ENCODE assay signal across 9 mouse cellular contexts in genomic region chr2:132903498-132903897, GRCm38 (mm10). TPM values are rescaled to one million over a fixed set of nuclear protein-coding genes. Genes with fewer than 3 reads are reported as not detected.
A peak's percentile ranks its signal among the peaks of the same experiment; 100 is the strongest.
DNase-seq lines count a peak whose midpoint lies in the region; ATAC-seq and TF ChIP-seq lines count a peak whose summit lies in the region.
"Had no signal": no experiment of that assay in that cellular context is flagged by ENCODE, and none has a peak within 500 bp of the region (broad histone marks: within the 10 kb centered on the region; RNA-seq: fewer than 3 reads in every experiment).

No protein-coding gene starts in this region.

- peak; percentile 25 for DNase-seq in gastrocnemius, postnatal 10 days
- no peak for DNase-seq in gastrocnemius, postnatal 25 days
- peak; percentile 94 for DNase-seq in adipocyte (ENCODE audit: low spot score)
- peak; percentile 65 for DNase-seq in heart, postnatal 0 days (ENCODE audit: low spot score)
- peak; percentile 65 for DNase-seq in kidney, postnatal 14 days
- no peak for DNase-seq in lung, adult 2 months

- H3K27me3 ChIP-seq in heart, postnatal 0 days (ENCODE audit: control insufficient read depth, insufficient read depth, low read length): no peaks in the 10 kb centered on the region
- H3K27me3 ChIP-seq: hindbrain, embryonic 15.5 days had no signal

- no peaks in the 10 kb centered on the region for H3K4me1 ChIP-seq in cortical plate, adult 2 months (ENCODE audit: control insufficient read depth, insufficient read depth, low read length)
- H3K4me1 ChIP-seq in heart, postnatal 0 days (ENCODE audit: control insufficient read depth, insufficient read depth): no peaks in the 10 kb centered on the region
- H3K4me1 ChIP-seq in lung, adult 2 months (ENCODE audit: control insufficient read depth, insufficient read depth, low read length): no peaks in the 10 kb centered on the region
- H3K4me1 ChIP-seq: hindbrain, embryonic 15.5 days had no signal

- H3K4me3 ChIP-seq in cortical plate, adult 2 months (ENCODE audit: insufficient read depth, low read length): no peak overlapping the region
- H3K4me3 ChIP-seq in heart, postnatal 0 days (ENCODE audit: low read depth, low read length): no peak overlapping the region
- no peak overlapping the region for H3K4me3 ChIP-seq in lung, adult 2 months (replicated peaks; ENCODE audit: extremely low read depth, low read depth, low read length)
- H3K4me3 ChIP-seq: hindbrain, embryonic 15.5 days had no signal

- no peaks in the 10 kb centered on the region for H3K9me3 ChIP-seq in heart, postnatal 0 days (replicated peaks; ENCODE audit: control insufficient read depth, low read length)
- H3K9me3 ChIP-seq: hindbrain, embryonic 15.5 days had no signal

- no peaks in the 10 kb centered on the region for H3K36me3 ChIP-seq in heart, postnatal 0 days (replicated peaks; ENCODE audit: control insufficient read depth, insufficient read depth, low read length)
- H3K36me3 ChIP-seq: hindbrain, embryonic 15.5 days had no signal

- no peak overlapping the region for H3K27ac ChIP-seq in cortical plate, adult 2 months (ENCODE audit: insufficient read depth, low read length)
- H3K27ac ChIP-seq in heart, postnatal 0 days (ENCODE audit: low read depth): no peak overlapping the region
- H3K27ac ChIP-seq: hindbrain, embryonic 15.5 days had no signal

- ATAC-seq in heart, postnatal 0 days (ENCODE audit: insufficient read depth, low read depth): peak; percentile 60
- peak; percentile 39; the same call in 1 of the 2 replicates for ATAC-seq in neutrophil, adult 5-6 weeks (ENCODE audit: extremely low read depth, insufficient number of reproducible peaks, low FRiP score, poor library complexity, severe bottlenecking)

- no peak for TF ChIP-seq EP300 in heart, postnatal 0 days (IDR thresholded peaks at IDR 0.05; ENCODE audit: low read depth)

- H3K4me2 ChIP-seq in heart, postnatal 0 days (ENCODE audit: low read depth, low read length): no peak overlapping the region
- H3K4me2 ChIP-seq: hindbrain, embryonic 15.5 days had no signal

- no peak for TF ChIP-seq POLR2A in cortical plate, adult 2 months (IDR thresholded peaks at IDR 0.05; ENCODE audit: extremely low read depth, insufficient read depth, low read length)
- TF ChIP-seq POLR2A in lung, adult 2 months (IDR thresholded peaks at IDR 0.05; ENCODE audit: borderline replicate concordance, extremely low read depth, low read depth, low read length): no peak

- WGBS in heart, postnatal 0 days: 34% methylated on average over 3 of the region's 3 CpGs
- 36% methylated on average over 3 of the region's 3 CpGs for WGBS in lung, adult 2 months

- no peak overlapping the region for H3K9ac ChIP-seq in heart, postnatal 0 days (replicated peaks; ENCODE audit: low read depth, low read length)
- H3K9ac ChIP-seq: hindbrain, embryonic 15.5 days had no signal

- peak; percentile 51 for TF ChIP-seq CTCF in cortical plate, adult 2 months (IDR thresholded peaks at IDR 0.05; ENCODE audit: extremely low read depth, insufficient read depth, low read length)
- TF ChIP-seq CTCF in heart, postnatal 0 days (IDR thresholded peaks at IDR 0.05; ENCODE audit: low read depth): peak; percentile 81
- peak; percentile 22; the same call in 1 of the 2 replicates for TF ChIP-seq CTCF in lung, adult 2 months (IDR thresholded peaks at IDR 0.05; ENCODE audit: insufficient read depth, low read length)

RNA-seq across cellular contexts. Expression of gene Lrrn4, which starts 22.8 kb away (rescaled TPM):
- total RNA-seq in gastrocnemius, postnatal 10 days (2021): under 1 TPM; 0.07 to 0.09 TPM
- not detected for total RNA-seq in gastrocnemius, postnatal 25 days (2021)
- polyA plus RNA-seq in cortical plate, adult 2 months (2012; rRNA removed): 0.19 and 0.38 TPM in 2 replicates
- total RNA-seq in heart, postnatal 0 days (2014; rRNA removed; ENCODE audit: low replicate concordance): 19.8 and 25.6 TPM in 2 replicates
- 8.5 and 8.6 TPM in 2 replicates for polyA plus RNA-seq in heart, postnatal 0 days (2015; fragmentation: Nextera tagmentation; extraction: Ambion mirVana)
- polyA plus RNA-seq in lung, adult 2 months (2012; rRNA removed): 30.2 and 38.2 TPM in 2 replicates
- total RNA-seq in neutrophil, adult 5-6 weeks (2017): 0.23 TPM in 1 of 2 replicates, not detected in the other

RNA-seq across cellular contexts. Expression of gene Fermt1, which starts 42.2 kb away (rescaled TPM):
- total RNA-seq in gastrocnemius, postnatal 10 days (2021): not detected
- not detected for total RNA-seq in gastrocnemius, postnatal 25 days (2021)
- 0.09 and 0.25 TPM in 2 replicates for polyA plus RNA-seq in cortical plate, adult 2 months (2012; rRNA removed)
- total RNA-seq in heart, postnatal 0 days (2014; rRNA removed; ENCODE audit: low replicate concordance): not detected in 2 replicates
- not detected in 2 replicates for polyA plus RNA-seq in heart, postnatal 0 days (2015; fragmentation: Nextera tagmentation; extraction: Ambion mirVana)
- 1.6 TPM in 2 replicates for polyA plus RNA-seq in lung, adult 2 months (2012; rRNA removed)
- total RNA-seq in neutrophil, adult 5-6 weeks (2017): not detected in 2 replicates

RNA-seq across cellular contexts. Expression of gene Crls1, which starts 57.0 kb away (rescaled TPM):
- total RNA-seq in gastrocnemius, postnatal 10 days (2021): 10 to 100 TPM; 17.1 to 19.0 TPM
- total RNA-seq in gastrocnemius, postnatal 25 days (2021): 10 to 100 TPM; 11.9 to 13.9 TPM
- 28.3 TPM in 2 replicates for polyA plus RNA-seq in cortical plate, adult 2 months (2012; rRNA removed)
- total RNA-seq in heart, postnatal 0 days (2014; rRNA removed; ENCODE audit: low replicate concordance): 26.3 and 30.9 TPM in 2 replicates
- 12.9 and 13.3 TPM in 2 replicates for polyA plus RNA-seq in heart, postnatal 0 days (2015; fragmentation: Nextera tagmentation; extraction: Ambion mirVana)
- 17.8 and 23.5 TPM in 2 replicates for polyA plus RNA-seq in lung, adult 2 months (2012; rRNA removed)
- 5.4 and 6.4 TPM in 2 replicates for total RNA-seq in neutrophil, adult 5-6 weeks (2017)

Comparison
In these comparisons a context has a peak if more than half of its experiments do, and no peak if none do; other contexts are left out.
1. DNase-seq: peak in gastrocnemius, postnatal 10 days (single experiment), adipocyte (single experiment), heart, postnatal 0 days (single experiment) and kidney, postnatal 14 days (single experiment); none in gastrocnemius, postnatal 25 days (single experiment) and lung, adult 2 months (single experiment).
2. CTCF ChIP-seq: peak in every context shown above with its lines; median percentile 81 in heart, postnatal 0 days; 51 in cortical plate, adult 2 months; 22 in lung, adult 2 months.
3. RNA of gene Lrrn4, which starts 22.8 kb away (total RNA-seq): 19.8 to 25.6 TPM in heart, postnatal 0 days; 0.23 TPM in neutrophil, adult 5-6 weeks, 0.07 to 0.09 TPM in gastrocnemius, postnatal 10 days and not detected in gastrocnemius, postnatal 25 days; every median in the first group is over 10 times any median in the second.